Mouse (Mus musculus) liver, embryonic 11.5 days (tissue): ENCODE results near the gene Acaca. TPM values are rescaled to one million over a fixed set of nuclear protein-coding genes. Genes with fewer than 3 reads are reported as not detected.

Experiments used
- ATAC-seq: fragments of 200-750 bp; cut with Nextera tagmentation; replicated peaks from 2 replicates; pipeline ENCODE4 v1.8.0; 2017; ENCODE audit warnings: moderate number of reproducible peaks, mild to moderate bottlenecking, moderate TSS enrichment, moderate library complexity; ENCODE audit not compliant: low FRiP score
- DNase-seq: peaks from one replicate; pipeline ENCODE4 v3.0.0-alpha.2; 2017; ENCODE audit warnings: low spot score
- H3K27ac ChIP-seq: fragments of 300-500 bp; sonication (generic); 2 replicates; pipeline ENCODE4 v1.5.1; 2014; ENCODE audit warnings: mild to moderate bottlenecking, low read depth, low read length, control low read depth
- H3K27me3 ChIP-seq: fragments of 300-500 bp; sonication (generic); replicated peaks from 2 replicates; pipeline ENCODE4 v1.6.1; 2014; ENCODE audit warnings: low read length, mixed read lengths; ENCODE audit not compliant: control insufficient read depth, insufficient read depth
- H3K36me3 ChIP-seq: fragments of 300-500 bp; sonication (generic); 2 replicates; pipeline ENCODE4 v1.6.1; 2014; ENCODE audit warnings: mild to moderate bottlenecking, low read length, moderate library complexity, mixed read lengths; ENCODE audit not compliant: control insufficient read depth, insufficient read depth
- H3K4me1 ChIP-seq: fragments of 300-500 bp; sonication (generic); replicated peaks from 2 replicates; pipeline ENCODE4 v1.6.1; 2014; ENCODE audit warnings: low read length, mixed read lengths; ENCODE audit not compliant: control insufficient read depth, insufficient read depth
- H3K4me2 ChIP-seq: fragments of 300-500 bp; sonication (generic); 2 replicates; pipeline ENCODE4 v1.6.1; 2014; ENCODE audit warnings: mild to moderate bottlenecking, control low read depth, moderate library complexity
- H3K4me3 ChIP-seq: fragments of 300-500 bp; sonication (generic); 2 replicates; pipeline ENCODE4 v1.5.1; 2014; ENCODE audit warnings: low read depth, low read length, control low read depth
- H3K9ac ChIP-seq: fragments of 300-500 bp; sonication (generic); 2 replicates; pipeline ENCODE4 v1.6.1; 2014; ENCODE audit warnings: low read depth, low read length, control low read depth
- H3K9me3 ChIP-seq: fragments of 300-500 bp; sonication (generic); 2 replicates; pipeline ENCODE4 v1.6.1; 2016; ENCODE audit warnings: low read length, inconsistent platforms, mixed read lengths; ENCODE audit not compliant: control insufficient read depth
- WGBS: fragments of 180-500 bp; shearing (Covaris S2); extraction: QIAGEN DNeasy Blood & Tissue Kit; methylation state at CpG from one replicate; pipeline ENCODE4 v1.1.7; 2014; 5-methylcytosine and 5-hydroxymethylcytosine counted together
- polyA plus RNA-seq: library from polyadenylated mRNA; unstranded; fragments of >200 nt; fragmentation: Nextera tagmentation; extraction: Ambion mirVana; gene quantifications from 2 replicates; pipeline ENCODE4 v1.2.1, GENCODE M21; 2014

Gene Acaca
- polyA plus RNA-seq, 1 experiment from 2014 or later: 17.0 TPM

DNA sequence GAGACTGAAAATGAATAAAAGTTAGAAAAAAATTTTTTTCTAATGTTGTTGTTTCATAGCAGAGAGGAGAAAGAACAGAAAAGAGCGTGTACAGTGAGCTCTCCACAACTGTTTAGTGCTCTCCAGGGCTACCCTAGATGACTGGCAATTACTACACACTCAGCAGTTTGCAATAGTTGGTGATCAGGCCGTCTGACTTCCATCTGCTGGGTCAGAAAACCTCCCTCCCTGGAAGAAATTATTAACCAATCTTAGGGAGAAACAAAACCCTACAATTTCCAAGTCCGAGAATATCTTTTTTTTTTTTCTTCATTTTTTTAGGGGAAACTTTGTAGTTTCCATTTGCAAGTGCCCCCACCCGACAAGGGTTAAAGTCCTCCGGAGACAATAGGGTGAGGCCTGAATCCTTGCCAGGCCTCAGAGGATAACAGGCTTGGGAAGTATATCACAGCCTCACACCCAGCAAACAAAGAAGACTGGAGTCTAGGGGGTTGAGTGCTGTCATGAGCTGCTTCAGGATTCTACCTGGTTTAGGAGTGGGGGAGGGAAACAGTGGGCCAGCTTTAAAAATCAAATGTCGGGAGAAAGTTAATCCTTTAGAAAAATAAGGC is 233.3 kb downstream of the Acaca start:
- H3K4me3 ChIP-seq: no peak overlapping the region
- no peaks in the 10 kb centered on the region for H3K27me3 ChIP-seq
- no peak overlapping the region for H3K4me2 ChIP-seq
- H3K9ac ChIP-seq: no peak overlapping the region
- 77% methylated on average over 6 of the region's 6 CpGs for WGBS
- no peak for ATAC-seq
- no peaks in the 10 kb centered on the region for H3K36me3 ChIP-seq
- H3K4me1 ChIP-seq: no peaks in the 10 kb centered on the region
- no peaks in the 10 kb centered on the region for H3K9me3 ChIP-seq
- no peak overlapping the region for H3K27ac ChIP-seq
- DNase-seq: no peak

GRCm38 (mm10) chr11:84365313-84365712 is 235.8 kb downstream of the Acaca start:
- Histone ChIP-seq H3K9me3 (no peaks in the 10 kb centered on the region), H3K27ac (no peak overlapping the region), H3K27me3 (no peaks in the 10 kb centered on the region), H3K4me3 (no peak overlapping the region), H3K4me2 (no peak overlapping the region), H3K9ac (no peak overlapping the region), H3K4me1 (no peaks in the 10 kb centered on the region), H3K36me3 (no peaks in the 10 kb centered on the region)
- ATAC-seq: no peak
- WGBS: 36% methylated on average over 1 of the region's 1 CpGs
- DNase-seq: no peak

- H3K27ac ChIP-seq: no peak overlapping the region
- ATAC-seq (no peak), DNase-seq (no peak)
- H3K4me3 ChIP-seq: no peak overlapping the region
- 74% methylated on average over 2 of the region's 2 CpGs for WGBS
- no peak overlapping the region for H3K9ac ChIP-seq
- H3K36me3 ChIP-seq: peaks cover 7% of the 10 kb centered on the region; the same call in 1 of the 2 replicates
- H3K27me3 ChIP-seq: no peaks in the 10 kb centered on the region
- H3K4me1 ChIP-seq: no peaks in the 10 kb centered on the region
- H3K9me3 ChIP-seq: no peaks in the 10 kb centered on the region
- H3K4me2 ChIP-seq: no peak overlapping the region
These were observed 239.4 kb downstream of the Acaca start for GRCm38 (mm10) chr11:84368902-84369301.

DNA sequence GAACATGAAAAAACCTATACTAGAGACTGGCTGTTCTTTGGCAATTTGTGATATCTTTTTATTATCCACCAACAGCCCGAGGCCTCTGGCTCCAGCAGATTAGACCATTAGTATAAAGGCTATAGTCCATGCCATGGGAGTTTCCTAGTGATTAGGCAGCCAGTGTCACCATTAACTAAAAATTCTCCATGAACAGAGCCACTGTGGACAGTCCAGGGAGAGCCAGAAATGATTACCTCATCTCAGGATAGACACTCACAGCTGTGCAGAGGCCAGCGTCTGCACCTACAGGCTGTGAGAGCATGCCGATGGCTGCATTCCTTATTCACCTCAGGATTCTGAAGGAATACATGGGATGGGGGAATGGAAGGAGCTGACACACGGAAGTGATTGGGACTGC is 243.7 kb downstream of the Acaca start:
- Histone ChIP-seq H3K27me3 (no peaks in the 10 kb centered on the region), H3K27ac (no peak overlapping the region), H3K4me1 (no peaks in the 10 kb centered on the region), H3K36me3 (peaks cover 7% of the 10 kb centered on the region; the same call in 1 of the 2 replicates), H3K9ac (no peak overlapping the region), H3K9me3 (no peaks in the 10 kb centered on the region), H3K4me3 (no peak overlapping the region), H3K4me2 (no peak overlapping the region)
- ATAC-seq (no peak), DNase-seq (no peak)
- WGBS: 87% methylated on average over 4 of the region's 4 CpGs

GRCm38 (mm10) chr11:84375951-84376496 is 246.6 kb downstream of the Acaca start:
- DNase-seq: no peak
- Histone ChIP-seq H3K4me2 (no peak overlapping the region), H3K36me3 (peaks cover 7% of the 10 kb centered on the region; the same call in 1 of the 2 replicates), H3K4me3 (no peak overlapping the region), H3K4me1 (no peaks in the 10 kb centered on the region), H3K27ac (no peak overlapping the region), H3K9me3 (no peaks in the 10 kb centered on the region), H3K27me3 (no peaks in the 10 kb centered on the region), H3K9ac (no peak overlapping the region)
- 78% methylated on average over 3 of the region's 3 CpGs for WGBS
- ATAC-seq: no peak

DNA sequence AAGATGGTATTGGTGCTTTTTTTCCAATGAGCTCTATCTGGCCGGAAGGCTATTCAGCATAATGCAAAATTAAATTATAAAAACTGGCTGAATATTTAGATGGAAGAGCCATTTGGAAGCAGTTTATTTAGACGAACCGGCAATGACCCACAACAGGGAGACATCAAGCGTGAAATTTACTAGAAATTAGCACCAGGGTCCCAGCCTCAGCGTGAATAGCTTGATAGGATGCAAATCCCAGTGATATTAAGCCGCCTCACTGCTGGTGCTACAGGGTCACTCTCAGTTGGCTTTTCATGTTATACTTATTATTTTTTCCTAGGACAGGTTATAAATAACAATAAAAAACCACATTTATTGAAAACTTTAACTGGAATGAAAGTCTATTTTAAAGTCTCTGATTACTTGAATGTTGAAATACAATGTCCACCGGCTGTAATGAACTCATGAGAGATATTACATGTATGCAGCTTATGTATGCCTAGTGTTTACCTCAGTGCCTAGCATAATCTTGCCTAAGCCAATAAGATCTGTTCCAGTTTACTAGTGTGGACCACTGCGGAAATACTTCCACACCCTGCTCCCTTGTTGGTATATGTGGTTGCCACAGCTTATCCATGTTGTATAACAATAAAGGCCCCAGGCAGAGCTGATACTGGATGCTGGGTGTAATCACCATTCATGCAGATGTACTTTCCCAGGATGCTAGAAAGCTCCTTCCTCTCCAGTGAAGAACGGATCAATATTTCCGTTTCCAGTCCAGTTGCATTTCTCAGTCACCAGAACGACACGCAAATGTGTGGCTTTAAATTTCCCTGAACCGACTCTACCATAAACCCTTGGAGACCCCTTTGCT is 247.3 kb downstream of the Acaca start:
- Histone ChIP-seq H3K4me3 (no peak overlapping the region), H3K4me1 (no peaks in the 10 kb centered on the region), H3K27ac (no peak overlapping the region), H3K4me2 (no peak overlapping the region), H3K9ac (no peak overlapping the region), H3K36me3 (peaks cover 7% of the 10 kb centered on the region; the same call in 1 of the 2 replicates), H3K9me3 (no peaks in the 10 kb centered on the region), H3K27me3 (no peaks in the 10 kb centered on the region)
- ATAC-seq (no peak), DNase-seq (no peak)
- WGBS: 90% methylated on average over 13 of the region's 13 CpGs

- no peak overlapping the region for H3K4me3 ChIP-seq
- no peaks in the 10 kb centered on the region for H3K27me3 ChIP-seq
- H3K4me1 ChIP-seq: no peaks in the 10 kb centered on the region
- H3K4me2 ChIP-seq: no peak overlapping the region
- DNase-seq: no peak
- no peak for ATAC-seq
- H3K36me3 ChIP-seq: no peaks in the 10 kb centered on the region
- H3K9me3 ChIP-seq: no peaks in the 10 kb centered on the region
- H3K9ac ChIP-seq: no peak overlapping the region
- 91% methylated on average over 13 of the region's 13 CpGs for WGBS
- no peak overlapping the region for H3K27ac ChIP-seq
These were observed 253.0 kb downstream of the Acaca start for GRCm38 (mm10) chr11:84382450-84382849.

DNA sequence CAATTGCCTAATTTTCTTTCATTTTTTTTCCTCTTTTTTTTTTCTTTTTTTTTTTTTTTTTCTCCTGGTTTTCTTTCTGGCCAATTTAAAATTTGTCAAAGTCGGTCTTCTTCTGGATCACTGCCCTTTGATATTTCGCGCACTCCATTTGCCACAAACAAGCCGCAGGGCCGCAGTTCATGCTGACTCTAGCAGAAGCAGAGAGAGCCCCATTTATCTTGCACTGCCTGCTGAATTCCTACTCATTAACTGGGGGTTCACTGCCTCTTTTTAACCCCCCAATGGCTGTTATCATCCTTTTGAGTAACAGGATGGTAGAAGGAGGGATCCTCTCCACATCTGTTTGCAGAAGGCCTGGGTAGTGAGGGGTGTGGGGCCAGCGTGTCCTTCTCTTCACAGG is 254.4 kb downstream of the Acaca start:
- H3K36me3 ChIP-seq: no peaks in the 10 kb centered on the region
- H3K9me3 ChIP-seq: no peaks in the 10 kb centered on the region
- WGBS: 88% methylated on average over 6 of the region's 6 CpGs
- no peak overlapping the region for H3K9ac ChIP-seq
- H3K27ac ChIP-seq: no peak overlapping the region
- H3K4me2 ChIP-seq: no peak overlapping the region
- H3K4me1 ChIP-seq: no peaks in the 10 kb centered on the region
- DNase-seq: no peak
- no peak for ATAC-seq
- no peaks in the 10 kb centered on the region for H3K27me3 ChIP-seq
- H3K4me3 ChIP-seq: no peak overlapping the region
